Mouse (Mus musculus) brain, embryonic 14.5 days (tissue): ENCODE data around the gene Pknox2.

ENCODE experiments used
- CTCF ChIP-seq: fragments of 200-500 bp; IDR thresholded peaks from 2 replicates; pipeline ENCODE4 v1.5.1; 2012; ENCODE audit warnings: inconsistent platforms, mild to moderate bottlenecking, moderate library complexity, borderline replicate concordance; ENCODE audit not compliant: insufficient read depth, insufficient read length; ENCODE audit errors: extremely low read depth
- POLR2A ChIP-seq: fragments of 200-500 bp; IDR thresholded peaks from 2 replicates; pipeline ENCODE4 v1.6.1; 2012; ENCODE audit warnings: mild to moderate bottlenecking, inconsistent platforms, borderline replicate concordance; ENCODE audit not compliant: poor library complexity, insufficient read depth, insufficient read length, severe bottlenecking; ENCODE audit errors: extremely low read depth

GRCm38 (mm10) chr9:36961874-36962273 is 185.3 kb downstream of the Pknox2 start:
- TF ChIP-seq POLR2A (no peak), CTCF (peak; percentile 33; the same call in 1 of the 2 replicates)
